Mouse (Mus musculus): ENCODE data around the gene Gm28047.
"Not testable (repeated sequence)": the region's sequence is repeated elsewhere in the genome, so short reads cannot be mapped to it uniquely, and the experiment has no call there.

Gene Gm28047

GRCm38 (mm10) chr15:102619486-102619885, 5.4 kb downstream of the Gm28047 start:
- no peak for DNase-seq (ENCODE audit: low read depth, low spot score)

- no peak for DNase-seq (ENCODE audit: low read depth, low spot score)
Measured at GRCm38 (mm10) chr15:102617654-102618053, 7.2 kb downstream of the Gm28047 start.

DNA sequence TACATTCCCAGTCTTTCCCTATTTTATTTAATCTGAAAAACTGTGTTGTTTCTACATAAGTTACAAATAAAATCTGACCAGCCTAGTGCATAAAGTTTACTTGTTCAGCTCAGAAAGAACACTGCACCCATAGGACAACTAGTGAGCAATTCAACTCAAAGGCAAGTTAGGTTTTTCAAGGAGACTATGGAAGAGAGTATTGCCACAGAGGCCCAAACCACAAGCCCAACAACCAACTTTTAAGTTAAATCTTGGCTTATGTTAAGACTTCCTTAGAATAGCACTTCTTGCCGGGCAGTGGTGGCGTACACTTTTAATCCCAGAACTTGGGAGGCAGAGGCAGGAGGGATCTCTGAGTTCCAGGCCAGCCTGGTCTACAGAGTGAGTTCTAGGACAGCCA, 8.7 kb downstream of the Gm28047 start:
- DNase-seq (ENCODE audit: low read depth, low spot score) = no peak

- DNase-seq (ENCODE audit: low read depth, low spot score) = no peak
Measured at GRCm38 (mm10) chr15:102614224-102614623, 10.6 kb downstream of the Gm28047 start.

GRCm38 (mm10) chr15:102612966-102613365, 11.9 kb downstream of the Gm28047 start:
- no peak for DNase-seq (ENCODE audit: low read depth, low spot score)

DNA sequence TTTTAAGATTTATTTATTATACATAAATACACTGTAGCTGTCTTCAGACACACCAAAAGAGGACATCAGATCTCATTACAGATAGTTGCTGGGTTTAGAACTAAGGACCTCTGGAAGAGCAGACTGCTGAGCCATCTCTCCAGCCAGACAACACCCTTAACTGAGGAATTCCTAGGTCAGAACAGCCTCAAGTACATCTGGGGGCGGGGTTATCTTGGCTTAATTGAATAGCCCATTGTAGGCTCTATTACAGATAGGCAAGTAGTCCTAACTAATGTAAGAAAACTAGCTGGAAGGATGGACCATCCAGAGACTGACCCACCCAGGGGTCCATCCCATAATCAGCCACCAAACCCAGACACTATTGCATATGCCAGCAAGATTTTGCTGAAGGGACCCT, 16.3 kb downstream of the Gm28047 start:
- not testable (repeated sequence) for DNase-seq (ENCODE audit: low read depth, low spot score)

- DNase-seq (ENCODE audit: low read depth, low spot score) = no peak
Measured at GRCm38 (mm10) chr15:102593996-102594656, 30.7 kb downstream of the Gm28047 start.

DNA sequence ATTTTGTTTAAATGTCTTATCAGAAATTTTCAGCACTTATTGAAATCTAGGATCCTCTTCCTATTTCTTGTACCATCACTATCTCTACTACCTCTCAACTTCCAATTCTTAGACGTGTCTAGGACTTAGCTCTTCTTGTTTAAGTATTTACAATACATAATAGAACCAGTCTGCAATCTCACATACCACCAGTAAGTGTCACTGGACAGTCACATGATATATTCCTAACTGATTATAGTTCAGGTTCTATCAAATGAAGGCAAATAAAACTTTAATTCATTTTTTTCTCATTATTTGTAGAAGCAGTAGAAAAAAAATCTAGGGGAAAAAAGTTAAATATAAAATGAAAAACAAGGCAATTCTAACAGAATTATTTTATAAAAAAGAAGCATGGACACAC, 32.2 kb downstream of the Gm28047 start:
- no peak for DNase-seq (ENCODE audit: low read depth, low spot score)

GRCm38 (mm10) chr15:102590567-102590966, 34.3 kb downstream of the Gm28047 start:
- DNase-seq (ENCODE audit: low read depth, low spot score) = no peak

DNA sequence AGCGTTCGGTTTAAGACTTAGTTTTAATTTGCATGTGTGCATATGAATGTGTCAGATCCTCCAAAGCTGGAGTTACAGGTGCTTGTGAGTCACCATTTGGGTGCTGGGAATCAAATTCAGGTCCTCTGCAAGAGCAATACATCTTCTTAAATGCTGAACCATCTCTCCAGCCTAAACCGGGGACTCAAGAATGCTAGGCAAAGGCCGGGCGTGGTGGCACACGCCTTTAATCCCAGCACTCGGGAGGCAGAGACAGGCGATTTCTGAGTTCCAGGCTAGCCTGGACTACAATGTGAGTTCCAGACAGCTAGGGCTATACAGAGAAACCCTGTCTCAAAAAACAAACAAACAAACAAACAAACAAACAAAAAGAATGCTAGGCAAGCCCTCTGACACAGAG, 35.0 kb downstream of the Gm28047 start:
- DNase-seq (ENCODE audit: low read depth, low spot score) = no peak

- DNase-seq (ENCODE audit: low read depth, low spot score) = no peak
Measured at GRCm38 (mm10) chr15:102585501-102585900, 39.4 kb downstream of the Gm28047 start.

- DNase-seq (ENCODE audit: low read depth, low spot score) = no peak
Measured at GRCm38 (mm10) chr15:102583708-102584383, 41.0 kb downstream of the Gm28047 start.

DNA sequence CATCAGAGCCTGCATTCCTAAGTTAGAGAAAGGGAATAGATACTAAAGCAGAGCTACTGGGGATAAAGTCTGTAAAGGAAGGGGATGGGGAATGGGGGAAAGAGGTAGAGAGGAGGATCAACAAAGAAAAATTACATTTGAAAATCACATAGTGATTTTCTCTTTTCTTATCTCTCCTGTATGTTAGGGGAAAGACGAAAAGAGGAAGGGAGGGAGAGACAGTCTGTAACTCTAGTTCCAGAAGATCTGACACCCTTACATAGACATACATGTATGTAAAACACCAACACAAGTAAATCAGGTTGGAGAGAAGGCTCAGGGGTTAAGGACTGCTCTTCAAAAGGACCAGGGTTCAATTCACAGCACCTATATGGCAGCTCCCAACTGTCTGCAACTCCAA, 43.7 kb downstream of the Gm28047 start:
- DNase-seq (ENCODE audit: low read depth, low spot score) = no peak

DNA sequence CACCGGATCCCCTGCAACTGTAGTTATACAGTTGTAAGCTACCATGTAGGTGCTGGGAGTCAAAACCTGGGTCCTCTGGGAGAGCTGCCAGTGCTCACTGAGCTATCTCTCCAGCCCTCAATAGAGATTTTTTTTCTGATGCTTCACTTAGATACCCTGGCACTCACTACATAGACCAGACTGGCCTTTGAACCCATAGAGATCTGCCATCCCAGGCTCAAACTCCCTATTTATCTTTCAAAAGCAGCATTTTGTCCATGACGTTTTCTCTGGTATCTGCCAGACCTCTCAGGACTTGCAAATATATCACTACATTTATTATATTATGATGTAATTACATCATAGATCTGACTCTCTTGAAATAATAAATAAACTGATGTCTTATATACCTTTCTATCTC, 46.5 kb downstream of the Gm28047 start:
- no peak for DNase-seq (ENCODE audit: low read depth, low spot score)

DNA sequence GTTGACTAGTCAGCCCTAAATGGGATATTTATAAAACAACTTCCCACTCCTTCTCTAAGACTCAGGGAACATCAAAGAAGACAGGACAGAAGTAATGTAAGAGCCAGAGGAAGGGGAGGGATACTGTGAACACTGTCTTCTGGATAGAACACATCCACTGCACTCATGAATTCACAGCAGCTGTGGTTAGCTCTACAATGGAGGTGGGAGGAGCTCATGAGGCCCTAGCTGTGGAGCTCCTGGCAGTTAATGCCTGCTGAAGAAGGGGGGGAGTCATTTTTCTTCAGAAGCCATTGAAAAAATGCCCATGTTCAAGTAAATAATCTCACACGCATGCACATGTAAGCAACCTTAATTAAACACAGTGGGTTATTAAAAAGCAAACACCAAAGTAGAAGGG, 47.9 kb downstream of the Gm28047 start:
- no peak for DNase-seq (ENCODE audit: low read depth, low spot score)

GRCm38 (mm10) chr15:102572081-102572480, 52.8 kb downstream of the Gm28047 start:
- DNase-seq (ENCODE audit: low read depth, low spot score) = no peak

- DNase-seq (ENCODE audit: low read depth, low spot score) = no peak
Measured at GRCm38 (mm10) chr15:102567849-102568248, 57.0 kb downstream of the Gm28047 start.

DNA sequence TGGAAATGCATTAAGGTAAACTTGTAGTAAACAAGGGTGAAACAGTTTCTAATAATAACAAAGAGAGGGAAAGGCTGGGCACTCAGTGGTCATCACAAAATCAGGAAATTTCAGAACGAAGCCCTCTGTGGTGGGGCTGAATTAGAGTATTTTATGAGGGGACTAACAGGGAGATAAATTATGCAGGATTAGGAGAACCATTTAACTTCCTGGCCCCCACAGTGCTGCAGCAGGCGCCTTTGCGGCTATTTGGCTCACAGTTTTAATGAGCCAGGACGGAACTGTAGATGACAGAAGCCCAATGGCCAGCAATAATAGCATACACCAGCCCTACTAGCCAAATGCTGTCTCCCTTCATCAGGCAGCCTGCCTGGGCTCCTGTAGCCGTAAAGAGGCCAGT, 61.2 kb downstream of the Gm28047 start:
- no peak for DNase-seq (ENCODE audit: low read depth, low spot score)

- DNase-seq (ENCODE audit: low read depth, low spot score) = no peak
Measured at GRCm38 (mm10) chr15:102563061-102563460, 61.8 kb downstream of the Gm28047 start.

- no peak for DNase-seq (ENCODE audit: low read depth, low spot score)
Measured at GRCm38 (mm10) chr15:102562491-102562890, 62.4 kb downstream of the Gm28047 start.

DNA sequence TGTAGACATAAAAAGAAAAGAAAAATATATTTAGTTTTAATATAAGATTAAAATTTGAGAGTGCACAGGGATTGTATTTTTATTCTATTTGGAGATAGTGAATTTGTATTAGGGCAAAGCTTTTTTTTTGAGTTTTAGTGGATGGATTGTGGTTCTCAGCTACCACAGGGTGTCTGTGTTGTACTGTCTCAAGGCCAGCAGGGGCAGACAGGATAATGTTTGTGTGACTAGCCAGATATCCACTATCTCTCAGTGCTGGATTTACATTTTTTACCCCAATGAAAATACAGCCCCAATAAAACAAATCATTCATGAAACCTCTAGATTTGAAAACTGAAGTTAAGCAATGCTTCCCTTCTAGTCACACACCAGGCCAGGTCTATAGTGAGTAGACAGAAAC, 67.3 kb downstream of the Gm28047 start:
- DNase-seq (ENCODE audit: low read depth, low spot score) = no peak

DNA sequence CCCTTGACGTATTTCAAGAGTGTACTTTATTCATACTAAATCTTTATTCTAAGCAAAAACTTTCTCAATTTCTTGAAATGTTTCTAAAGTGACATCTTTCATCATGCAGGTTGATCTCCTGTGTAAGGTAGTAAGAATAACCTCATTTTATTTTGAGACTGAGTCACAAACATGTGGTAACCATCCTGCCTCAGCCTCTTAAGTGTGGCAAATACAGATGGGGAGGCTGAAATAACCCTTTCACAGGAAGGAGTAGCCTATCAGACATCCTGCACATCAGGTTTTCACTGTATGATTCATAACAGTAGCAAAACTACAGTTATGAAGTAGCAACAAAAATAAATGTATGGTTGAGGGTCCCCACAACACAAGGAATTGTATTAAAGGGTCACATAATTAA, 69.3 kb downstream of the Gm28047 start:
- DNase-seq (ENCODE audit: low read depth, low spot score) = no peak

DNA sequence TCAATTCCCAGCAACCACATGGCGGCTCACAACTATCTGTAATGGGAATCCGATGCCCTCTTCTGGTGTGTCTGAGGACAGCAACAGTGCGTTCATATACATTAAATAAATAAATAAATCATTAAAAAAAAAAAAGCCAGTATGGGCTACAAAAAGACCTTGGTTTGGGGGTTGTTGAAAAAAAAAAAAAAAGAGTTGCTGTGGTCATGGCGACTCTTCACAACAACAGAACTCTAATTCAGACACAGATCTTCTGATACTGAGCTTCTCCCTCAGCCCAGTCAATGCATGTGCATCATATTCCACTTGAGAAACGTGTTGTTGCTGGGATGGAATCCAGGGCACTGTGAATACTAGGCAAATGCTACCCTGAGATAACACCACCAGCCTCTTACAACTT, 72.3 kb downstream of the Gm28047 start:
- DNase-seq (ENCODE audit: low read depth, low spot score) = no peak

- DNase-seq (ENCODE audit: low read depth, low spot score) = no peak
Measured at GRCm38 (mm10) chr15:102547478-102547877, 77.4 kb downstream of the Gm28047 start.
